Mouse (Mus musculus): Measurements from ENCODE around the gene 1700037H04Rik. TPM values are rescaled to one million over a fixed set of nuclear protein-coding genes. Genes with fewer than 3 reads are reported as not detected.
"Not testable (repeated sequence)": the region's sequence is repeated elsewhere in the genome, so short reads cannot be mapped to it uniquely, and the experiment has no call there.

Gene 1700037H04Rik
- total and polyA plus RNA-seq, 3 experiments = 45.5 to 72.6 TPM; not detected in 1

GRCm38 (mm10) chr2:131118968-131119574, 40.8 kb downstream of the 1700037H04Rik start:
- no peaks in the 10 kb centered on the region for H3K4me1 ChIP-seq (ENCODE audit: control insufficient read depth in 1 of 2, insufficient read depth in 2 of 2, low read length in 2 of 2)
- H3K9ac ChIP-seq (ENCODE audit: control insufficient read depth, low read depth, low read length, poor library complexity, severe bottlenecking) = no peak overlapping the region
- H3K4me3 ChIP-seq (ENCODE audit: control insufficient read depth in 1 of 2, insufficient read depth in 1 of 2, low read depth in 2 of 2, low read length in 2 of 2) = no peak overlapping the region
- H3K9me3 ChIP-seq (replicated peaks; ENCODE audit: insufficient read depth, low read length) = no peaks in the 10 kb centered on the region
- H3K79me2 ChIP-seq (ENCODE audit: control insufficient read depth, insufficient read depth, low read length, poor library complexity) = no peaks in the 10 kb centered on the region
- no peak for TF ChIP-seq TBP (IDR thresholded peaks at IDR 0.05; ENCODE audit: low read depth, low read length)
- TF ChIP-seq KAT2A (conservative IDR thresholded peaks at IDR 0.05; ENCODE audit: low read depth, low read length) = no peak
- no peak for TF ChIP-seq MXI1 (IDR thresholded peaks at IDR 0.05; ENCODE audit: low read depth, low read length)
- no peak for TF ChIP-seq POLR2A (IDR thresholded peaks at IDR 0.05; ENCODE audit: control insufficient read depth in 1 of 2, insufficient read depth in 1 of 2, low read depth in 1 of 2, low read length in 2 of 2, poor library complexity in 1 of 2)
- TF ChIP-seq CHD1 (IDR thresholded peaks at IDR 0.05; ENCODE audit: low read depth, low read length) = no peak
- no peak for TF ChIP-seq CHD2 (IDR thresholded peaks at IDR 0.05; ENCODE audit: low read length)
- no peak for TF ChIP-seq USF2 (IDR thresholded peaks at IDR 0.05; ENCODE audit: borderline replicate concordance in 1 of 2, insufficient read depth in 1 of 2, low read depth in 1 of 2, low read length in 2 of 2)
- no peak for TF ChIP-seq NRF1 (IDR thresholded peaks at IDR 0.05; ENCODE audit: insufficient read depth, low read depth, low read length, poor library complexity, severe bottlenecking)
- TF ChIP-seq JUND (IDR thresholded peaks at IDR 0.05; ENCODE audit: low read depth, low read length) = no peak
- TF ChIP-seq RCOR1 (IDR thresholded peaks at IDR 0.05; ENCODE audit: low read depth, low read length) = no peak
- no peak for TF ChIP-seq UBTF (IDR thresholded peaks at IDR 0.05; ENCODE audit: borderline replicate concordance, insufficient read depth, low read depth, low read length)
- TF ChIP-seq USF1 (IDR thresholded peaks at IDR 0.05; ENCODE audit: low read depth, low read length) = no peak
- no peak for TF ChIP-seq SIN3A (IDR thresholded peaks at IDR 0.05; ENCODE audit: low read length)
- no peaks in the 10 kb centered on the region for H3K36me3 ChIP-seq (ENCODE audit: control insufficient read depth in 1 of 2, insufficient read depth in 2 of 2, low read length in 2 of 2)
- DNase-seq (ENCODE audit: low read depth, low spot score) = no peak
- H3K27ac ChIP-seq (ENCODE audit: control insufficient read depth, low read depth, low read length) = no peak overlapping the region
- no peaks in the 10 kb centered on the region; a peak in 2 of 4 replicates for H3K27me3 ChIP-seq (ENCODE audit: control insufficient read depth in 1 of 2, insufficient read depth in 2 of 2, low read length in 2 of 2)

GRCm38 (mm10) chr2:131105989-131106388, 53.9 kb downstream of the 1700037H04Rik start:
- Histone ChIP-seq H3K27ac (ENCODE audit: control insufficient read depth, low read depth, low read length) (no peak overlapping the region), H3K4me1 (ENCODE audit: control insufficient read depth in 1 of 2, insufficient read depth in 2 of 2, low read length in 2 of 2) (no peaks in the 10 kb centered on the region), H3K27me3 (ENCODE audit: control insufficient read depth in 1 of 2, insufficient read depth in 2 of 2, low read length in 2 of 2) (peaks cover 3 to 4% of the 10 kb centered on the region in 2 experiments; a peak in 3 of 4 replicates), H3K79me2 (ENCODE audit: control insufficient read depth, insufficient read depth, low read length, poor library complexity) (no peaks in the 10 kb centered on the region), H3K4me3 (ENCODE audit: control insufficient read depth in 1 of 2, insufficient read depth in 1 of 2, low read depth in 2 of 2, low read length in 2 of 2) (no peak overlapping the region), H3K9ac (ENCODE audit: control insufficient read depth, low read depth, low read length, poor library complexity, severe bottlenecking) (no peak overlapping the region), H3K36me3 (ENCODE audit: control insufficient read depth in 1 of 2, insufficient read depth in 2 of 2, low read length in 2 of 2) (no peaks in the 10 kb centered on the region), H3K9me3 (replicated peaks; ENCODE audit: insufficient read depth, low read length) (no peaks in the 10 kb centered on the region)
- no peak for DNase-seq (ENCODE audit: low read depth, low spot score)
- TF ChIP-seq SMC3 (IDR thresholded peaks at IDR 0.05; ENCODE audit: low read depth, low read length) = no peak
- no peak for TF ChIP-seq BHLHE40 (IDR thresholded peaks at IDR 0.05; ENCODE audit: borderline replicate concordance, low read depth, low read length)
- TF ChIP-seq E2F4 (IDR thresholded peaks at IDR 0.05; ENCODE audit: borderline replicate concordance, low read depth, low read length) = no peak
- TF ChIP-seq NRF1 (IDR thresholded peaks at IDR 0.05; ENCODE audit: insufficient read depth, low read depth, low read length, poor library complexity, severe bottlenecking) = no peak
- no peak for TF ChIP-seq ETS1 (IDR thresholded peaks at IDR 0.05; ENCODE audit: low read depth, low read length)
- no peak for TF ChIP-seq POLR2A (IDR thresholded peaks at IDR 0.05; ENCODE audit: control insufficient read depth in 1 of 2, insufficient read depth in 1 of 2, low read depth in 1 of 2, low read length in 2 of 2, poor library complexity in 1 of 2)
- TF ChIP-seq ZMIZ1 (IDR thresholded peaks at IDR 0.05; ENCODE audit: low read depth, low read length) = no peak
- no peak for TF ChIP-seq UBTF (IDR thresholded peaks at IDR 0.05; ENCODE audit: borderline replicate concordance, insufficient read depth, low read depth, low read length)
- no peak for TF ChIP-seq SIN3A (IDR thresholded peaks at IDR 0.05; ENCODE audit: low read length)
- TF ChIP-seq CHD2 (IDR thresholded peaks at IDR 0.05; ENCODE audit: low read length) = no peak
- TF ChIP-seq MYC (IDR thresholded peaks at IDR 0.05; ENCODE audit: low read depth, low read length) = no peak
- no peak for TF ChIP-seq ZNF384 (IDR thresholded peaks at IDR 0.05; ENCODE audit: low read depth, low read length)
- TF ChIP-seq POLR2AphosphoS2 (IDR thresholded peaks at IDR 0.05; ENCODE audit: low read length) = no peak

GRCm38 (mm10) chr2:131105061-131105460, 54.8 kb downstream of the 1700037H04Rik start:
- H3K27ac ChIP-seq (ENCODE audit: control insufficient read depth, low read depth, low read length); H3K9ac ChIP-seq (ENCODE audit: control insufficient read depth, low read depth, low read length, poor library complexity, severe bottlenecking); H3K4me1 ChIP-seq (ENCODE audit: control insufficient read depth in 1 of 2, insufficient read depth in 2 of 2, low read length in 2 of 2); H3K9me3 ChIP-seq (replicated peaks; ENCODE audit: insufficient read depth, low read length); H3K36me3 ChIP-seq (ENCODE audit: control insufficient read depth in 1 of 2, insufficient read depth in 2 of 2, low read length in 2 of 2); H3K79me2 ChIP-seq (ENCODE audit: control insufficient read depth, insufficient read depth, low read length, poor library complexity); H3K27me3 ChIP-seq (ENCODE audit: control insufficient read depth in 1 of 2, insufficient read depth in 2 of 2, low read length in 2 of 2); DNase-seq (ENCODE audit: low read depth, low spot score); H3K4me3 ChIP-seq (ENCODE audit: control insufficient read depth in 1 of 2, insufficient read depth in 1 of 2, low read depth in 2 of 2, low read length in 2 of 2): not testable (repeated sequence)
